Mouse (Mus musculus) neural tube, embryonic 11.5 days (tissue): ENCODE measurements around the gene Herc6. TPM values are rescaled to one million over a fixed set of nuclear protein-coding genes. Genes with fewer than 3 reads are reported as not detected.
A peak's percentile ranks its signal among the peaks of the same experiment; 100 is the strongest.

Experiments used
- ATAC-seq: fragments of 200-750 bp; cut with Nextera tagmentation; 2 replicates; pipeline ENCODE4 v1.8.0; 2017; ENCODE audit warnings: moderate number of reproducible peaks, mild to moderate bottlenecking, moderate TSS enrichment, moderate library complexity; ENCODE audit not compliant: insufficient read depth, low FRiP score, low TSS enrichment
- DNase-seq: peaks from one replicate; pipeline ENCODE4 v3.0.0-alpha.2; 2015; ENCODE audit warnings: low spot score
- H3K27ac ChIP-seq: fragments of 300-500 bp; sonication (generic); 2 replicates; pipeline ENCODE4 v1.5.1; 2014; ENCODE audit warnings: low read depth, mild to moderate bottlenecking, low read length
- H3K27me3 ChIP-seq: fragments of 300-500 bp; sonication (generic); 2 replicates; pipeline ENCODE4 v1.6.1; 2014; ENCODE audit warnings: mild to moderate bottlenecking, low read length, mixed read lengths; ENCODE audit not compliant: control insufficient read depth, insufficient read depth
- H3K36me3 ChIP-seq: fragments of 300-500 bp; sonication (generic); 2 replicates; pipeline ENCODE4 v1.6.1; 2014; ENCODE audit warnings: mild to moderate bottlenecking, low read length, moderate library complexity, mixed read lengths; ENCODE audit not compliant: control insufficient read depth, insufficient read depth
- H3K4me1 ChIP-seq: fragments of 300-500 bp; sonication (generic); 2 replicates; pipeline ENCODE4 v1.6.1; 2014; ENCODE audit warnings: low read length, mixed read lengths; ENCODE audit not compliant: control insufficient read depth, insufficient read depth
- H3K4me2 ChIP-seq: fragments of 300-500 bp; sonication (generic); 2 replicates; pipeline ENCODE4 v1.6.1; 2014; ENCODE audit warnings: low read depth, mild to moderate bottlenecking, moderate library complexity
- H3K4me3 ChIP-seq: fragments of 300-500 bp; sonication (generic); 2 replicates; pipeline ENCODE4 v1.5.1; 2014; ENCODE audit warnings: low read depth, low read length
- H3K9ac ChIP-seq: fragments of 300-500 bp; sonication (generic); 2 replicates; pipeline ENCODE4 v1.6.1; 2014; ENCODE audit warnings: mild to moderate bottlenecking, low read length
- H3K9me3 ChIP-seq: fragments of 300-500 bp; sonication (generic); 2 replicates; pipeline ENCODE4 v1.6.1; 2016; ENCODE audit warnings: low read length; ENCODE audit not compliant: control insufficient read depth
- WGBS: fragments of 180-500 bp; shearing (Covaris S2); extraction: QIAGEN DNeasy Blood & Tissue Kit; methylation state at CpG from one replicate; pipeline ENCODE4 v1.1.7; 2014; 5-methylcytosine and 5-hydroxymethylcytosine counted together
- polyA plus RNA-seq: library from polyadenylated mRNA; unstranded; fragments of >200 nt; fragmentation: Nextera tagmentation; extraction: Ambion mirVana; gene quantifications from 2 replicates; pipeline ENCODE4 v1.2.1, GENCODE M21; 2014

The Herc6 gene
- polyA plus RNA-seq = 2.5 and 2.9 TPM in 2 replicates

DNA sequence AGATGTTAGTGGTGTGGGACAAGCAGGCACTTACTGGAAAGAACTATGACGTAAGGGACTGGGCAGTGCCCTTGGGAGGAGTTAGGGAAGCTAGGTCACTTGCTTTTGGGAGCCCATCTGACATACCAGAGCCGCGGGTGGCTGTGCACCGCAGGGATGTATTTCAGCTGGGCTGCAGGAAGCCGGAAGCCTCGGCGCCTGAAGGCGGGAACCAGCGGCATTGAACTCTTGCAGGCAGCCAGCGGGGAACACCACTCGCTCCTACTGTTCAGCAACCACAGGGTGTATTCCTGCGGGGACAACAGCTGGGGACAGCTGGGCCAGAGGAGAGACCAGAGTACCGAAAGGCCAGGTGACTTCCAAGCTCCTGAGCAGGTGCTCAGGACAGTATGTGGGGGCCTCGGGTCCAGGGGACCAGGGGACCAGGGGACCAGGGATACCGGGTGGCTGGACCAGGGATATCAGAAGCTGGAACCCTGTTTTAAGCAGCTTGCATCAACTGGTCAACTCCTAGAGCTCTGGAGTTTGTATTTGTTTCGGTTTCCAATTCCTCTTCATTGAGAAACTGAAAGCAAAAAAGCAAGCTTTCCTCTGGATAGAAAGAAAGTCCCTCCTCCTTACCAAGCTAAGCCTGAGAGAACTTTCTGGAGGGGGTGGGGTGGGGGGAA, at the start of gene Herc6:
Gene Herc6, plus strand, starts transcription at position 120 of the 668 bp plus-strand sequence.
- DNase-seq (peak; percentile 48), ATAC-seq (peak; percentile 61; the same call in 1 of the 2 replicates)
- H3K9ac ChIP-seq = peak within 1 kb of the TSS; percentile 42
- 5% methylated on average over 16 of the region's 16 CpGs for WGBS
- H3K4me3 ChIP-seq = peak within 1 kb of the TSS; percentile 35
- H3K9me3 ChIP-seq = no peaks in the 10 kb centered on the region
- H3K4me1 ChIP-seq = 0 out of 2 replicates have a peak, but pooled peaks cover 3% of the 10 kb centered on the region
- no peaks in the 10 kb centered on the region for H3K27me3 ChIP-seq
- no peaks in the 10 kb centered on the region for H3K36me3 ChIP-seq
- H3K27ac ChIP-seq = no peak within 1 kb of the TSS
- H3K4me2 ChIP-seq = peak within 1 kb of the TSS; percentile 81

DNA sequence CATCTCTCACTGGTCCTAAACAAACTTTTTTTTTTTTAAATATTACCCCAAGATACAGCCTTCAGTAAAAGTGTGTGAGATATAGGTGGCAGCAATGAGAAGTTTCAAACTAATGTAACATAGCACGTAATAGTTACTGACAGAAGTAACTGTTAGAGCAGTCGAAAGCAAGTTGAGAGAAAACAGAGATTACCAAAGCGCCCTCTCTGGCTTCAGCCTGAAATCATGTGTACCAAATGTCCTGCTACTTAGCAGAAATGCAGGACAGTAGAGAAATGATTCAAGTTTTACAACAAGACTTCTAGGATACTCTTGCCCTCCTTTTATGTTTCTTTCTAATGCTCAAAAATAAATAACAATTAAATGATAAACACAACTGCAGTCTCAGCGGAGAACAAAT, 49.8 kb upstream of the Herc6 start:
- DNase-seq (no peak), ATAC-seq (no peak)
- Histone ChIP-seq H3K27me3 (no peaks in the 10 kb centered on the region), H3K9me3 (no peaks in the 10 kb centered on the region), H3K4me2 (no peak overlapping the region), H3K4me3 (no peak overlapping the region), H3K4me1 (peaks cover 4% of the 10 kb centered on the region; the same call in 1 of the 2 replicates), H3K27ac (no peak overlapping the region), H3K36me3 (no peaks in the 10 kb centered on the region), H3K9ac (no peak overlapping the region)
- WGBS = 85% methylated on average over 4 of the region's 4 CpGs

DNA sequence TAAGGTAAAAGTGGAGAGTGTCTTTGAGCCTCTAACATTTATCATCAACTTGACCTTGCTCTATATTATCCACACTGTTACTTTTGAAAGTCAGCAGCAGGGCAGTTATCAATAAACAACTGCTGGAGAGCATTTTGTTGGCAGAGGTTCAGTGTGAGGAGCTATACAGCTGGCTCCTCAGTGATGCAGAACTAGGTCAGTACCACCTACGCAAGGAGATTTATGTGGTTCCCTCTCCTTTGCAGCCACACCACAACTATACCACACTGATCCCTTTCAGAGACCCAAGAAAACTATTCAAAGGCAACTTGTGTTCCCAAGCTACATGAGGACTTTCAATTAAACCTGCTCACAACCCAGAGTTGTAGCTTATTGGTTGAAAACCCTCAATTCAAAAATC, 49.4 kb upstream of the Herc6 start:
- ATAC-seq = no peak
- DNase-seq = no peak
- 65% methylated on average over 1 of the region's 1 CpGs for WGBS
- H3K36me3 ChIP-seq = no peaks in the 10 kb centered on the region
- no peak overlapping the region for H3K9ac ChIP-seq
- no peak overlapping the region for H3K27ac ChIP-seq
- H3K4me1 ChIP-seq = peaks cover 4% of the 10 kb centered on the region; the same call in 1 of the 2 replicates
- no peaks in the 10 kb centered on the region for H3K27me3 ChIP-seq
- H3K4me2 ChIP-seq = no peak overlapping the region
- H3K4me3 ChIP-seq = no peak overlapping the region
- no peaks in the 10 kb centered on the region for H3K9me3 ChIP-seq

DNA sequence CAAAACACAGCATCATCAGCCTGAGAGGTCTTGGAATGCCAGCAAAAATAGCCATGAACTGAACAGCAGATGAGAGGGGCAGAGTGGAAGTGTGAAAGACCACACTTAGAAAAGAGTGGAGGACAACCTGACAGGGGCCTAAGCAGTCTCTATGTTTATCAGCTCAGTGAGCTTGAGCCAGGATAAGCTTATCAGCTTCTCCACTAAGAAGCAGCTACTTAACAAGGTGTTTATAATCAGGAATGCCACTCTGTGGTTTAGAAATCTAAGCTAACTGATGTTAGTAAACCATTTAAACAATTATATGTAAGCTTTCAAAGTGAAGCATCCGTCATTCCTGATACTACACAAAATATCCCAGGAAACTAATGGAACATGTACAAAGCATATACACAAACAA, 48.8 kb upstream of the Herc6 start:
- H3K4me2 ChIP-seq = no peak overlapping the region
- no peaks in the 10 kb centered on the region for H3K27me3 ChIP-seq
- H3K27ac ChIP-seq = no peak overlapping the region
- no peaks in the 10 kb centered on the region for H3K36me3 ChIP-seq
- H3K4me3 ChIP-seq = no peak overlapping the region
- H3K9me3 ChIP-seq = no peaks in the 10 kb centered on the region
- H3K4me1 ChIP-seq = peaks cover 4% of the 10 kb centered on the region; the same call in 1 of the 2 replicates
- DNase-seq (no peak), ATAC-seq (no peak)
- no peak overlapping the region for H3K9ac ChIP-seq
- WGBS = 91% methylated on average over 1 of the region's 1 CpGs

GRCm38 (mm10) chr6:57533410-57533809, 47.4 kb upstream of the Herc6 start:
- no peak for DNase-seq
- WGBS = 81% methylated on average over 2 of the region's 2 CpGs
- no peak overlapping the region for H3K9ac ChIP-seq
- H3K27me3 ChIP-seq = no peaks in the 10 kb centered on the region
- peaks cover 4% of the 10 kb centered on the region; the same call in 1 of the 2 replicates for H3K4me1 ChIP-seq
- ATAC-seq = no peak
- H3K27ac ChIP-seq = no peak overlapping the region
- no peaks in the 10 kb centered on the region for H3K9me3 ChIP-seq
- no peaks in the 10 kb centered on the region for H3K36me3 ChIP-seq
- no peak overlapping the region for H3K4me2 ChIP-seq
- H3K4me3 ChIP-seq = no peak overlapping the region

DNA sequence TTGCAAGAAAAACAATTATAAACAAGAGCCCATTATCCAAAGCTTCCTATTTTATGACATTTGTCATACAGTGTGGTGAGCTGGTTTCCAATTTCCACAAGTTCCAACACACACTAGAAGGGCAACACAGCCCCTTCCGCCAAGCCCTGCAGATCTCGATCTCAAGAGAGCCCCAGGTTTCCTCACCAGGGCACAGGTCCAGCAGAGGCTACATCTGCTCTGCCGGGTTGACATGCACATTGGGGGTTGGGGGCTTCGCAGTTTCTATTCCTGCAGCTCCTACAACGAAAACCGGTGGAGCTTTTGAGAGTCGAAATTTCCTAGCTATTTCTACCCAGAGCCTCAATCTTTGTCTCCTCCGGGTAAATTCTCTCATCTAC, 46.6 kb upstream of the Herc6 start:
- peak overlapping the region; percentile 68 for H3K4me3 ChIP-seq
- H3K36me3 ChIP-seq = no peaks in the 10 kb centered on the region
- no peak overlapping the region; the same call in 1 of the 2 replicates for H3K27ac ChIP-seq
- WGBS = 8% methylated on average over 8 of the region's 8 CpGs
- H3K27me3 ChIP-seq = no peaks in the 10 kb centered on the region
- peak overlapping the region; percentile 78 for H3K4me2 ChIP-seq
- H3K4me1 ChIP-seq = peaks cover 4% of the 10 kb centered on the region; the same call in 1 of the 2 replicates
- DNase-seq (peak; percentile 15), ATAC-seq (no peak)
- H3K9ac ChIP-seq = peak overlapping the region; percentile 77
- H3K9me3 ChIP-seq = no peaks in the 10 kb centered on the region

DNA sequence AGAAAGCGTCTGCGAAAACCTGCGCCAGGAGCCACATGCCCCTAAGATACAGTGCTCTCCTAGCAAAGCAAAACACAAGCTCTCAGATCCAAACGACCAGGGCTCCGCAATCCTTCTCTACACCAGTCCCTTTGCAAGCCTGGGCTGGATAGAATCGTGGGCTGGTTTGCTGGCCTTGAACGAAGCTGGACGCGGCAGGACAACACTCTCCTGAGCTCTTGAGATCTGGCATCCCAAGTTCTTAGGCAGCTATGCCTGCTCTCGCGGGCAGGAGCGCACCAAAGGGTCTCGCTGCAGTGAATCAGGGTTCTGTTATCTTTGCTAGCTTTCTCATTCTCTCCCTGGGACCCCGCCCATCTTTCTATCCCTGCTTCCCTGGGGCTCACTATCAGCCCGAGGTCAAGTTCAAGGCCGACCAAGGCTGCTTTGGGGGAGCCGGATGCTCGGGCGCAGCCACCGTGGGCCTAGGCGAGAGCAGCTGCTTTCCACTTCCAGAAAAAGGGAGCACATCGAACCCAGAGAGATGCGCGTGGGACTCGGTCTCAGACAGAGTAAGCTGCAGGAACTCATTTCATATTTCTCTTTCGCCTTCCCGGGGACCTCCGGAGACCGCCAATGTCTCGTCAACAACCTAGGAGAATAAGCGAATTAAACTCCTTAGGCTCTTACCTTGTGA, 46.1 kb upstream of the Herc6 start:
- H3K4me3 ChIP-seq = peak overlapping the region; percentile 68
- 2% methylated on average over 31 of the region's 31 CpGs for WGBS
- H3K27me3 ChIP-seq = no peaks in the 10 kb centered on the region
- peak overlapping the region; percentile 44; the same call in 1 of the 2 replicates for H3K27ac ChIP-seq
- ATAC-seq (peak; percentile 48), DNase-seq (peak; percentile 64)
- H3K4me2 ChIP-seq = peak overlapping the region; percentile 78
- no peaks in the 10 kb centered on the region for H3K36me3 ChIP-seq
- H3K9ac ChIP-seq = peak overlapping the region; percentile 77
- H3K9me3 ChIP-seq = no peaks in the 10 kb centered on the region
- peaks cover 4% of the 10 kb centered on the region; the same call in 1 of the 2 replicates for H3K4me1 ChIP-seq

- peak; percentile 95 for DNase-seq
- Histone ChIP-seq H3K4me1 (peaks cover 4% of the 10 kb centered on the region; the same call in 1 of the 2 replicates), H3K27ac (peak within 1 kb of the TSS; percentile 44; the same call in 1 of the 2 replicates), H3K9ac (peak within 1 kb of the TSS; percentile 77), H3K36me3 (no peaks in the 10 kb centered on the region), H3K9me3 (no peaks in the 10 kb centered on the region), H3K27me3 (no peaks in the 10 kb centered on the region), H3K4me2 (peak within 1 kb of the TSS; percentile 78), H3K4me3 (peak within 1 kb of the TSS; percentile 68)
- under 1% methylated on average over 24 of the region's 24 CpGs for WGBS
- ATAC-seq = peak; percentile 97
Observed at GRCm38 (mm10) chr6:57535386-57535936, 45.3 kb upstream of the Herc6 start, which contains the start of gene Ppm1k. Gene Ppm1k, minus strand, starts transcription at chr6:57535468.
